Mouse (Mus musculus): ENCODE data around the gene Rab5if. TPM values are rescaled to one million over a fixed set of nuclear protein-coding genes. Genes with fewer than 3 reads are reported as not detected.

Gene Rab5if
- polyA plus RNA-seq, 1 experiment from 2014 or later = 188 TPM

- H3K36me3 ChIP-seq = peaks cover 66% of the 10 kb centered on the region
- DNase-seq (ENCODE audit: low spot score) = no peak
- no peaks in the 10 kb centered on the region for H3K27me3 ChIP-seq (ENCODE audit: insufficient read depth, poor library complexity, severe bottlenecking)
- H3K4me3 ChIP-seq = no peak overlapping the region
- H3K27ac ChIP-seq = no peak overlapping the region
- 92% methylated on average over 7 of the region's 7 CpGs for WGBS
- H3K4me1 ChIP-seq (replicated peaks) = peaks cover 16% of the 10 kb centered on the region
- no peaks in the 10 kb centered on the region for H3K9me3 ChIP-seq
Measured at GRCm38 (mm10) chr2:156858671-156859070, 4.3 kb upstream of the Rab5if start.

GRCm38 (mm10) chr2:156862041-156862717, 749 bp upstream of the Rab5if start:
- WGBS = under 1% methylated on average over 19 of the region's 19 CpGs
- peak overlapping the region; percentile 89 for H3K27ac ChIP-seq
- H3K9me3 ChIP-seq = no peaks in the 10 kb centered on the region
- peaks cover 59% of the 10 kb centered on the region for H3K36me3 ChIP-seq
- peak; percentile 58 for DNase-seq (ENCODE audit: low spot score)
- peak overlapping the region; percentile 96 for H3K4me3 ChIP-seq
- no peaks in the 10 kb centered on the region for H3K27me3 ChIP-seq (ENCODE audit: insufficient read depth, poor library complexity, severe bottlenecking)
- H3K4me1 ChIP-seq (replicated peaks) = peaks cover 26% of the 10 kb centered on the region

- Histone ChIP-seq H3K4me3 (peak overlapping the region; percentile 96), H3K4me1 (replicated peaks) (peaks cover 26% of the 10 kb centered on the region), H3K27me3 (ENCODE audit: insufficient read depth, poor library complexity, severe bottlenecking) (no peaks in the 10 kb centered on the region), H3K36me3 (peaks cover 63% of the 10 kb centered on the region), H3K27ac (peak overlapping the region; percentile 89), H3K9me3 (no peaks in the 10 kb centered on the region)
- DNase-seq (ENCODE audit: low spot score) = no peak
- 3% methylated on average over 28 of the region's 28 CpGs for WGBS
Measured at GRCm38 (mm10) chr2:156863487-156864160, 696 bp downstream of the Rab5if start.

- H3K9me3 ChIP-seq = no peaks in the 10 kb centered on the region
- no peak overlapping the region for H3K27ac ChIP-seq
- H3K4me1 ChIP-seq (replicated peaks) = peaks cover 26% of the 10 kb centered on the region
- no peak for DNase-seq (ENCODE audit: low spot score)
- 85% methylated on average over 3 of the region's 3 CpGs for WGBS
- H3K4me3 ChIP-seq = peak overlapping the region; percentile 96
- no peaks in the 10 kb centered on the region for H3K27me3 ChIP-seq (ENCODE audit: insufficient read depth, poor library complexity, severe bottlenecking)
- H3K36me3 ChIP-seq = peaks cover 63% of the 10 kb centered on the region
Measured at GRCm38 (mm10) chr2:156864481-156864880, 1.6 kb downstream of the Rab5if start.

GRCm38 (mm10) chr2:156868994-156869393, 6.1 kb downstream of the Rab5if start:
- no peak for DNase-seq (ENCODE audit: low spot score)
- Histone ChIP-seq H3K4me3 (no peak overlapping the region), H3K27me3 (ENCODE audit: insufficient read depth, poor library complexity, severe bottlenecking) (no peaks in the 10 kb centered on the region), H3K4me1 (replicated peaks) (peaks cover 7% of the 10 kb centered on the region), H3K27ac (no peak overlapping the region), H3K9me3 (no peaks in the 10 kb centered on the region), H3K36me3 (peaks cover 95% of the 10 kb centered on the region)
- 88% methylated on average over 8 of the region's 8 CpGs for WGBS

- H3K27ac ChIP-seq = no peak overlapping the region
- 92% methylated on average over 7 of the region's 7 CpGs for WGBS
- no peak for DNase-seq (ENCODE audit: low spot score)
- H3K4me3 ChIP-seq = no peak overlapping the region
- H3K27me3 ChIP-seq (ENCODE audit: insufficient read depth, poor library complexity, severe bottlenecking) = no peaks in the 10 kb centered on the region
- peaks cover 98% of the 10 kb centered on the region for H3K36me3 ChIP-seq
- H3K4me1 ChIP-seq (replicated peaks) = peaks cover 1% of the 10 kb centered on the region
- no peaks in the 10 kb centered on the region for H3K9me3 ChIP-seq
Measured at GRCm38 (mm10) chr2:156869554-156869953, 6.6 kb downstream of the Rab5if start.

- Histone ChIP-seq H3K27ac (no peak overlapping the region), H3K9me3 (no peaks in the 10 kb centered on the region), H3K36me3 (peaks cover 99% of the 10 kb centered on the region), H3K27me3 (ENCODE audit: insufficient read depth, poor library complexity, severe bottlenecking) (no peaks in the 10 kb centered on the region), H3K4me1 (replicated peaks) (no peaks in the 10 kb centered on the region), H3K4me3 (no peak overlapping the region)
- 84% methylated on average over 6 of the region's 6 CpGs for WGBS
- DNase-seq (ENCODE audit: low spot score) = no peak
Measured at GRCm38 (mm10) chr2:156870519-156870918, 7.6 kb downstream of the Rab5if start.

- H3K27ac ChIP-seq = no peak overlapping the region
- DNase-seq (ENCODE audit: low spot score) = peak; percentile 62
- H3K36me3 ChIP-seq = peaks cover 71% of the 10 kb centered on the region
- no peak overlapping the region for H3K4me3 ChIP-seq
- H3K9me3 ChIP-seq = no peaks in the 10 kb centered on the region
- H3K27me3 ChIP-seq (ENCODE audit: insufficient read depth, poor library complexity, severe bottlenecking) = no peaks in the 10 kb centered on the region
- H3K4me1 ChIP-seq (replicated peaks) = peaks cover 4% of the 10 kb centered on the region; the same call in 1 of the 2 replicates
- 35% methylated on average over 5 of the region's 5 CpGs for WGBS
Measured at GRCm38 (mm10) chr2:156873629-156874028, 10.7 kb downstream of the Rab5if start.

- Histone ChIP-seq H3K4me1 (replicated peaks) (peaks cover 7% of the 10 kb centered on the region; the same call in 1 of the 2 replicates), H3K4me3 (no peak overlapping the region), H3K36me3 (peaks cover 66% of the 10 kb centered on the region), H3K9me3 (no peaks in the 10 kb centered on the region), H3K27ac (no peak overlapping the region), H3K27me3 (ENCODE audit: insufficient read depth, poor library complexity, severe bottlenecking) (no peaks in the 10 kb centered on the region)
- 91% methylated on average over 8 of the region's 8 CpGs for WGBS
- DNase-seq (ENCODE audit: low spot score) = no peak
Measured at GRCm38 (mm10) chr2:156874047-156874759, 11.3 kb downstream of the Rab5if start.

GRCm38 (mm10) chr2:156874760-156875510, 12.0 kb downstream of the Rab5if start:
- Histone ChIP-seq H3K4me3 (no peak overlapping the region), H3K9me3 (no peaks in the 10 kb centered on the region), H3K27me3 (ENCODE audit: insufficient read depth, poor library complexity, severe bottlenecking) (no peaks in the 10 kb centered on the region), H3K27ac (no peak overlapping the region), H3K36me3 (peaks cover 58% of the 10 kb centered on the region), H3K4me1 (replicated peaks) (peaks cover 7% of the 10 kb centered on the region; the same call in 1 of the 2 replicates)
- 93% methylated on average over 4 of the region's 4 CpGs for WGBS
- no peak for DNase-seq (ENCODE audit: low spot score)

- Histone ChIP-seq H3K4me3 (no peak overlapping the region), H3K27ac (0 out of 2 replicates have a peak overlapping the region, but pooled peaks have one; percentile 23), H3K9me3 (no peaks in the 10 kb centered on the region), H3K27me3 (ENCODE audit: insufficient read depth, poor library complexity, severe bottlenecking) (no peaks in the 10 kb centered on the region), H3K4me1 (replicated peaks) (peaks cover 10% of the 10 kb centered on the region; the same call in 1 of the 2 replicates), H3K36me3 (peaks cover 31% of the 10 kb centered on the region)
- 68% methylated on average over 9 of the region's 9 CpGs for WGBS
- no peak for DNase-seq (ENCODE audit: low spot score)
Measured at GRCm38 (mm10) chr2:156877726-156878125, 14.8 kb downstream of the Rab5if start.

GRCm38 (mm10) chr2:156879541-156879940, 16.6 kb downstream of the Rab5if start:
- Histone ChIP-seq H3K9me3 (no peaks in the 10 kb centered on the region), H3K27me3 (ENCODE audit: insufficient read depth, poor library complexity, severe bottlenecking) (no peaks in the 10 kb centered on the region), H3K36me3 (peaks cover 13% of the 10 kb centered on the region), H3K4me1 (replicated peaks) (peaks cover 10% of the 10 kb centered on the region; the same call in 1 of the 2 replicates), H3K27ac (0 out of 2 replicates have a peak overlapping the region, but pooled peaks have one; percentile 1), H3K4me3 (no peak overlapping the region)
- DNase-seq (ENCODE audit: low spot score) = no peak
- 87% methylated on average over 3 of the region's 3 CpGs for WGBS
